Mouse (Mus musculus) limb, embryonic 13.5 days (tissue): ENCODE measurements around the gene Strn3. TPM values are rescaled to one million over a fixed set of nuclear protein-coding genes. Genes with fewer than 3 reads are reported as not detected.

Experiments used
- ATAC-seq: fragments of 200-750 bp; cut with Nextera tagmentation; 2 replicates; pipeline ENCODE4 v1.8.0; 2017; ENCODE audit warnings: low read depth, moderate number of reproducible peaks, moderate TSS enrichment; ENCODE audit not compliant: low FRiP score
- H3K27ac ChIP-seq: fragments of 300-500 bp; sonication (generic); 2 replicates; pipeline ENCODE4 v1.5.1; 2015; ENCODE audit warnings: inconsistent platforms, mild to moderate bottlenecking, moderate library complexity
- H3K27me3 ChIP-seq: fragments of 300-500 bp; sonication (generic); 2 replicates; pipeline ENCODE4 v1.6.1; 2015; ENCODE audit warnings: mild to moderate bottlenecking, inconsistent platforms
- H3K36me3 ChIP-seq: fragments of 300-500 bp; sonication (generic); 2 replicates; pipeline ENCODE4 v1.6.1; 2015; ENCODE audit warnings: inconsistent platforms, mild to moderate bottlenecking, moderate library complexity
- H3K4me1 ChIP-seq: fragments of 300-500 bp; sonication (generic); 2 replicates; pipeline ENCODE4 v1.6.1; 2015; ENCODE audit warnings: inconsistent platforms
- H3K4me2 ChIP-seq: fragments of 300-500 bp; sonication (generic); replicated peaks from 2 replicates; pipeline ENCODE4 v1.6.1; 2015; ENCODE audit warnings: inconsistent platforms, mild to moderate bottlenecking, moderate library complexity
- H3K4me3 ChIP-seq: fragments of 300-500 bp; sonication (generic); 2 replicates; pipeline ENCODE4 v1.5.1; 2015; ENCODE audit warnings: moderate library complexity, mild to moderate bottlenecking, inconsistent platforms
- H3K9ac ChIP-seq: fragments of 300-500 bp; sonication (generic); 2 replicates; pipeline ENCODE4 v1.6.1; 2015; ENCODE audit warnings: mild to moderate bottlenecking, inconsistent platforms
- H3K9me3 ChIP-seq: fragments of 300-500 bp; sonication (generic); 2 replicates; pipeline ENCODE4 v1.6.1; 2016; ENCODE audit warnings: inconsistent platforms
- WGBS: fragments of 180-500 bp; shearing (Covaris S2); methylation state at CpG from one replicate; pipeline ENCODE4 v1.1.7; 2015; 5-methylcytosine and 5-hydroxymethylcytosine counted together
- polyA plus RNA-seq: library from polyadenylated mRNA; unstranded; fragments of >200 nt; fragmentation: Nextera tagmentation; extraction: Ambion mirVana; gene quantifications from 2 replicates; pipeline ENCODE4 v1.2.1, GENCODE M21; 2015

Strn3 gene
- polyA plus RNA-seq: 55.8 and 56.2 TPM in 2 replicates

- Histone ChIP-seq H3K9me3 (no peaks in the 10 kb centered on the region), H3K27me3 (no peaks in the 10 kb centered on the region), H3K36me3 (no peaks in the 10 kb centered on the region), H3K27ac (peak within 1 kb of the TSS; percentile 100), H3K4me1 (peaks cover 12% of the 10 kb centered on the region), H3K4me2 (peak within 1 kb of the TSS; percentile 73), H3K4me3 (peak within 1 kb of the TSS; percentile 95), H3K9ac (peak within 1 kb of the TSS; percentile 99)
- WGBS: under 1% methylated on average over 52 of the region's 56 CpGs
- peak; percentile 96 for ATAC-seq
Observed at GRCm38 (mm10) chr12:51691845-51692632, at the start of gene Strn3. Gene Strn3, minus strand, starts transcription at chr12:51691897.

GRCm38 (mm10) chr12:51736807-51737206 lies 45.1 kb upstream of the Strn3 start:
- H3K9me3 ChIP-seq: no peaks in the 10 kb centered on the region
- H3K27me3 ChIP-seq: no peaks in the 10 kb centered on the region
- H3K4me2 ChIP-seq: no peak overlapping the region
- H3K27ac ChIP-seq: no peak overlapping the region
- no peak for ATAC-seq
- no peak overlapping the region for H3K4me3 ChIP-seq
- WGBS: 79% methylated on average over 1 of the region's 1 CpGs
- peaks cover 13% of the 10 kb centered on the region for H3K36me3 ChIP-seq
- H3K4me1 ChIP-seq: peaks cover 21% of the 10 kb centered on the region
- no peak overlapping the region for H3K9ac ChIP-seq

GRCm38 (mm10) chr12:51736381-51736780 lies 44.7 kb upstream of the Strn3 start:
- Histone ChIP-seq H3K4me3 (no peak overlapping the region), H3K4me2 (no peak overlapping the region), H3K27ac (peak overlapping the region; percentile 34; the same call in 1 of the 2 replicates), H3K9ac (no peak overlapping the region), H3K36me3 (peaks cover 8% of the 10 kb centered on the region), H3K4me1 (peaks cover 21% of the 10 kb centered on the region), H3K27me3 (no peaks in the 10 kb centered on the region), H3K9me3 (no peaks in the 10 kb centered on the region)
- ATAC-seq: no peak
- 68% methylated on average over 3 of the region's 3 CpGs for WGBS

- no peak overlapping the region for H3K4me2 ChIP-seq
- no peak overlapping the region for H3K9ac ChIP-seq
- H3K9me3 ChIP-seq: no peaks in the 10 kb centered on the region
- peak; percentile 82 for ATAC-seq
- peaks cover 21% of the 10 kb centered on the region for H3K4me1 ChIP-seq
- peaks cover 10% of the 10 kb centered on the region for H3K36me3 ChIP-seq
- no peak overlapping the region for H3K4me3 ChIP-seq
- peak overlapping the region; percentile 33; the same call in 1 of the 2 replicates for H3K27ac ChIP-seq
- H3K27me3 ChIP-seq: no peaks in the 10 kb centered on the region
- 40% methylated on average over 7 of the region's 7 CpGs for WGBS
Observed at GRCm38 (mm10) chr12:51735840-51736271, 44.2 kb upstream of the Strn3 start.

GRCm38 (mm10) chr12:51734605-51735211 lies 43.0 kb upstream of the Strn3 start:
- Histone ChIP-seq H3K4me2 (no peak overlapping the region), H3K4me1 (peaks cover 21% of the 10 kb centered on the region), H3K4me3 (no peak overlapping the region), H3K27ac (no peak overlapping the region), H3K9me3 (no peaks in the 10 kb centered on the region), H3K36me3 (peaks cover 14% of the 10 kb centered on the region), H3K27me3 (no peaks in the 10 kb centered on the region), H3K9ac (no peak overlapping the region)
- ATAC-seq: no peak
- 74% methylated on average over 14 of the region's 14 CpGs for WGBS

- 0 out of 2 replicates have a peak overlapping the region, but pooled peaks have one; percentile 28 for H3K27ac ChIP-seq
- H3K4me3 ChIP-seq: no peak overlapping the region
- WGBS: 93% methylated on average over 9 of the region's 9 CpGs
- 0 out of 2 replicates have a peak, but pooled peaks cover 7% of the 10 kb centered on the region for H3K4me1 ChIP-seq
- no peaks in the 10 kb centered on the region for H3K27me3 ChIP-seq
- H3K9ac ChIP-seq: no peak overlapping the region
- ATAC-seq: no peak
- peaks cover 10% of the 10 kb centered on the region for H3K36me3 ChIP-seq
- H3K9me3 ChIP-seq: no peaks in the 10 kb centered on the region
- no peak overlapping the region for H3K4me2 ChIP-seq
Observed at GRCm38 (mm10) chr12:51729827-51730226, 38.1 kb upstream of the Strn3 start.

GRCm38 (mm10) chr12:51729058-51729457 lies 37.4 kb upstream of the Strn3 start:
- H3K9me3 ChIP-seq: no peaks in the 10 kb centered on the region
- H3K4me2 ChIP-seq: no peak overlapping the region
- no peak overlapping the region for H3K9ac ChIP-seq
- peak overlapping the region; percentile 28; the same call in 1 of the 2 replicates for H3K27ac ChIP-seq
- H3K4me1 ChIP-seq: 0 out of 2 replicates have a peak, but pooled peaks cover 1% of the 10 kb centered on the region
- H3K4me3 ChIP-seq: no peak overlapping the region
- peaks cover 11% of the 10 kb centered on the region for H3K36me3 ChIP-seq
- no peaks in the 10 kb centered on the region for H3K27me3 ChIP-seq
- ATAC-seq: no peak
- 75% methylated on average over 11 of the region's 11 CpGs for WGBS

- Histone ChIP-seq H3K9me3 (no peaks in the 10 kb centered on the region), H3K27ac (no peak overlapping the region), H3K9ac (no peak overlapping the region), H3K36me3 (peaks cover 14% of the 10 kb centered on the region), H3K4me2 (no peak overlapping the region), H3K27me3 (no peaks in the 10 kb centered on the region), H3K4me3 (no peak overlapping the region), H3K4me1 (no peaks in the 10 kb centered on the region)
- no peak for ATAC-seq
- WGBS: 88% methylated on average over 8 of the region's 8 CpGs
Observed at GRCm38 (mm10) chr12:51721836-51722235, 30.1 kb upstream of the Strn3 start.

- Histone ChIP-seq H3K36me3 (peaks cover 9% of the 10 kb centered on the region), H3K27me3 (no peaks in the 10 kb centered on the region), H3K4me1 (no peaks in the 10 kb centered on the region), H3K9me3 (no peaks in the 10 kb centered on the region), H3K4me3 (no peak overlapping the region), H3K9ac (no peak overlapping the region), H3K4me2 (no peak overlapping the region), H3K27ac (no peak overlapping the region)
- 80% methylated on average over 6 of the region's 6 CpGs for WGBS
- no peak for ATAC-seq
Observed at GRCm38 (mm10) chr12:51718617-51719016, 26.9 kb upstream of the Strn3 start.

- Histone ChIP-seq H3K4me1 (no peaks in the 10 kb centered on the region), H3K27me3 (no peaks in the 10 kb centered on the region), H3K9ac (no peak overlapping the region), H3K4me2 (no peak overlapping the region), H3K27ac (no peak overlapping the region), H3K36me3 (no peaks in the 10 kb centered on the region), H3K4me3 (no peak overlapping the region), H3K9me3 (no peaks in the 10 kb centered on the region)
- 82% methylated on average over 1 of the region's 1 CpGs for WGBS
- no peak for ATAC-seq
Observed at GRCm38 (mm10) chr12:51712685-51713084, 21.0 kb upstream of the Strn3 start.

GRCm38 (mm10) chr12:51710154-51710553 lies 18.5 kb upstream of the Strn3 start:
- 73% methylated on average over 5 of the region's 5 CpGs for WGBS
- H3K9ac ChIP-seq: no peak overlapping the region
- no peak overlapping the region for H3K4me2 ChIP-seq
- H3K27me3 ChIP-seq: no peaks in the 10 kb centered on the region
- H3K4me3 ChIP-seq: no peak overlapping the region
- no peaks in the 10 kb centered on the region for H3K9me3 ChIP-seq
- no peak overlapping the region for H3K27ac ChIP-seq
- H3K4me1 ChIP-seq: no peaks in the 10 kb centered on the region
- H3K36me3 ChIP-seq: no peaks in the 10 kb centered on the region
- ATAC-seq: no peak

- Histone ChIP-seq H3K27me3 (no peaks in the 10 kb centered on the region), H3K36me3 (no peaks in the 10 kb centered on the region), H3K9ac (no peak overlapping the region), H3K4me3 (no peak overlapping the region), H3K4me2 (no peak overlapping the region), H3K27ac (no peak overlapping the region), H3K9me3 (no peaks in the 10 kb centered on the region), H3K4me1 (no peaks in the 10 kb centered on the region)
- no peak for ATAC-seq
- WGBS: 80% methylated on average over 3 of the region's 3 CpGs
Observed at GRCm38 (mm10) chr12:51709741-51710140, 18.0 kb upstream of the Strn3 start.
